Mouse (Mus musculus): Measurements from ENCODE around the gene Olfr1391.
"Not testable (repeated sequence)": the region's sequence is repeated elsewhere in the genome, so short reads cannot be mapped to it uniquely, and the experiment has no call there.

Gene Olfr1391

DNA sequence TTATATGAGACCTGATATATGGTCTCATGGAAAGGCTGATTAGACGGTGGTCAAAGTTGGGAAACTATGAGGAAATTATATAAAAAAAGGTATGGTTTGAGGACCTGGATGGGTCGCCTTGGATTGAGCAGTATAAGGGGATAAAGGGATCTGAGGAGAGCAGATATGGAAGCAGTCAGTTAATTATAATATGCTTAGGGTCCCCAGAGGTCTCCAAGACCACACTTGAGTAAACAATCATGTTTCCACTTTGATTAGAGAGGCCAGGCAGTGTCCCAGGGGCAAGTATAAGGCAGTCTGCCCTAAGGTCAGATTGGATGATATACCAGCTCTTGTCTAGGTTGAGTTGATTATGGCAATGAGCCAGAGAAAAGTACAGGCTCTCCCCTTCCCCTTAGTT, at the start of gene Olfr1391:
TSS of gene Olfr1391 (plus strand) at position 301 of the 400 bp plus-strand sequence.
- in situ Hi-C loops (cut with MboI; ENCODE audit: low sequenced_read_pairs): no loop called here

DNA sequence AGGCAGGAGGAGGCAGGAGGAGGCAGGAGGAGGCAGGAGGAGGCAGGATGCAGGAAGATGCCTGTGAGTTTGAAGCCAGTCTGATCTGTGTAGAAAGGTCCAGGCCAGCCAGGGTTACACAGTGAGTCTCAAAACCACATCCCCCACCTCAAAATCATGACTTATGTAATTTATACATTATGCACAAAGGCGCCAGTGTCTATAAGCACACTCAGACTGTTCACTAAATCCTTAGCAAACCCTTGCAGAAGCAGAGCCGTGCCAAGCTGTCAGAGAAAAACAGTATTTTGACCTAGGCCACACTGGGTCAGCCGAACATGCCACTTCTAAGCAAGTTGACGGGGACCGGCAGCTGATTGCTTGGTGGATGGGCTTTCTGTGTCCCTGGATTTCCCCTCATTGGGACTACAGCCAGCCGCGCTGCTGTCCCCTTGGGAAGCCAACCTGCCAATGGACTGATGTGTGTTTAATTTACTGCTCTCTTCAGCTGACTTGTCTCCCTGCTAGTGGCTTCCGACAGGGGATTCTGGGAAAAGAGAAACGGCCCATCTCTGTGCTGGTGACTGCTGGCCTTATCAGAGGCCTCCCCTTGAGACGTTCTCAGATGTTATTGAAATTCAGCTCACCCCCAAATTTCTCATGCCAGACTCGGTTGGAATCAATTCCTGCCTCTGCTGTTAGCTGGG, 48.6 kb upstream of the Olfr1391 start:
- in situ Hi-C loops (cut with MboI; ENCODE audit: low sequenced_read_pairs): loop anchor here (25.0 kb wide), 2 partner anchors 162 to 412 kb away; partner anchors contain the start of genes Irgm1 and Olfr1396

DNA sequence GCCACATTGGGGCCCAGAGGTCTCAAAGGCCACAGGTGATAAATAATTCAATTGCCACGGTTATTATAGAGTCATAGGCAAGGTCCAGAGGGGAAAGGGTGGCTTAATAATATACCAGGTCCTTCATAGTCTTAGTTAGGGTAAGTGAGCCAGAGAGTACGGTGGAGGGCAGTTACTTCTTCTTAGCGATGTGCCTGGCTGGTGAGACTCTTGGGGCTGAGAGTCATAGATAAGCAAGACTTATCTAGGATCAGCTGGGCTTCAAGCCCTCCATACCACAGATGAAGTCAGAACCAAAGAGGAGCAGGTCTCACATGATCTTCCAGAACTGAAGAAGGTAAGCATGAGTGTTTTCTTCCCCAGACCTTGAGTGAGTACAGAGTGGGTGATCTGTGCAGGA, 44.3 kb upstream of the Olfr1391 start, which contains the start of gene Olfr1393:
TSS of gene Olfr1393 (plus strand) at position 83 of the 400 bp plus-strand sequence.
- in situ Hi-C loops (cut with MboI; ENCODE audit: low sequenced_read_pairs): no loop called here

DNA sequence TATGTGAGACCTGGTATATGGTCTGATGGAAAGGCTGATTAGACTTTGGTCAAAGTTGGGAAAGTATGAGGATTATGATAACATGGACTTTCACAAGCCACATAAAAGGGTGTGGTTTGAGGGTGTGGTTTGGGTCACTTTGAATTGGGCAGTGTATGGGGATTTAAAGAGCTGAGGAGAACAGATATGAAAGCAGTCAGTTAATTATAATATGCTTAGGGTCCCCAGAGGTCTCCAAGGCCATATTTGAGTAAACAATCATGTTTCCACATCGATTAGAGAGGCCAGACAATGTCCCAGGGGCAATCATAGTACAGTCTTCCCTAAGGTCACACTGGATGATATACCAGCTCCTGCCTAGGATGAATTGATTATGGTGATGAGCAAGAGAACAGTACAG, 37.6 kb upstream of the Olfr1391 start, which contains the start of gene Olfr1392:
TSS of gene Olfr1392 (plus strand) at position 301 of the 400 bp plus-strand sequence.
- in situ Hi-C loops (cut with MboI; ENCODE audit: low sequenced_read_pairs): not testable (repeated sequence)

DNA sequence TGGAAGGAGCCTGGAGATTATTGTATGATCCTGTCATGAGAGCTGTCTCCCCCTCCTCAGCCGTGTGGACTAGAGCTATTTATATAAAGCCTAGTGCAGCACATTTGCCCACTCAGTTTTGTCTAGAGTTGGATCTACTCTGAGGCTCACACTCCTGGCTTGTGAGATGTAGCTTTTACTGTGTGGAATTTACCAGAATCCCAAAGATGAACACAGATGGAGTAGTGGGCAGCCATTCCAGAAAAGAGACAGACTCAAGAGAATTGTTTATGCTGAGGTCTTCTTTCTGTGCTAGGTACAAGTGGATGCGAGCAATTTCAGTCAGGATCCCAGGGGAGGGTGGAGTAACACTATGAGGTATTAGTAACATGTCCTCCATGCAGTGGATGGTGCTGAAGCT, 35.3 kb upstream of the Olfr1391 start:
- in situ Hi-C loops (cut with MboI; ENCODE audit: low sequenced_read_pairs): no loop called here

DNA sequence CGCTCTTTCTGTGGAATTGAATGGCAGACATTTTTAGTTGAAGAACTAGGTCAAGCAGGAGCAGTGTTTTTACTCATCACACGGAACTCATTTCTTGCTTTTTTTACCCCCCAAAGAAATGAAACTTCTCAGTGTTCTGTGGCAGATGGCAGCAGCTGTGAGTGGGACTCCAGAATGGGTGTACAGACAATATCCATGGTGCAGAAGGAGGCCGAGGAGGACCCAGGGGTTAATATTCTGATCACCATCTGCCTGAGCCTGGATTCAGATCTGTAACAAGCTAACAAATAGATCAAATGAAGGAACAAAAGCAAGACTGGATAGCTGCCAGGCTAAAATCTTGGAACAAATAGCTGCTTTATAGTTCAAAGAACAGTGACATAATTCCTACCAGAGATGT, 29.8 kb upstream of the Olfr1391 start:
- in situ Hi-C loops (cut with MboI; ENCODE audit: low sequenced_read_pairs): no loop called here

DNA sequence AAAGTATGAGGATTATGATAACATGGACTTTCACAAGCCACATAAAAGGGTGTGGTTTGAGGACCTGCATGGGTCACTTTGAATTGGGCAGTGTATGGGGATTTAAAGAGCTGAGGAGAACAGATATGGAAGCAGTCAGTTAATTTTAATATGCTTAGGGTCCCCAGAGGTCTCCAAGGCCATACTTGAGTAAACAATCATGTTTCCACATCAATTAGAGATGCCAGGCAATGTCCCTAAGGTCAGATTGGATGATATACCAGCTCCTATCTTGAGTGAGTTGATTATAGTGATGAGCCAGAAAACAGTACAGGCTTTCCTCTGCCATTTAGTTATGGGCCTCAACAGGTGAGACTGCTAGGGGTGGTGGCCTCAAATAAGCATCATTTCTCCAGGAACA, 18.1 kb upstream of the Olfr1391 start, which contains the start of gene Olfr10:
TSS of gene Olfr10 (plus strand) at position 301 of the 400 bp plus-strand sequence.
- in situ Hi-C loops (cut with MboI; ENCODE audit: low sequenced_read_pairs): no loop called here

DNA sequence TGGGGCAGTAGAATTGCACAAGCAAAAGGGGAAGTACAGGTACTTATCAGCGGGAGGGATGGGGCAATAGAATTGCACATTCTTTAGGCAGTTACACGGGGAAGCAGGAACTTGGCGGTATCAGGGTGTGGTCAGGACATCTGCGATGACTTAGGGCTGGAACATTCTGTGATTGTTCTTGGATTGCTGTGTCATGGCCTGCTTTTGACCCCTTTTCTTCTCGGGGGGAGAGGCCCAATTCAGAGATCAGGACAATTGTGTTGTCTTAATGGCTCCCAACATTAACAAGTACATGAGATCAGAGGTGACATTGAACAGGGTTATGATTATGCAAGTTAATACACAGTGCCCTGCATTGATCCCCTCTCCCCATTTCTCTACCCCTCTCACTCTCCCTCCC, 14.0 kb upstream of the Olfr1391 start:
- in situ Hi-C loops (cut with MboI; ENCODE audit: low sequenced_read_pairs): not testable (repeated sequence)

DNA sequence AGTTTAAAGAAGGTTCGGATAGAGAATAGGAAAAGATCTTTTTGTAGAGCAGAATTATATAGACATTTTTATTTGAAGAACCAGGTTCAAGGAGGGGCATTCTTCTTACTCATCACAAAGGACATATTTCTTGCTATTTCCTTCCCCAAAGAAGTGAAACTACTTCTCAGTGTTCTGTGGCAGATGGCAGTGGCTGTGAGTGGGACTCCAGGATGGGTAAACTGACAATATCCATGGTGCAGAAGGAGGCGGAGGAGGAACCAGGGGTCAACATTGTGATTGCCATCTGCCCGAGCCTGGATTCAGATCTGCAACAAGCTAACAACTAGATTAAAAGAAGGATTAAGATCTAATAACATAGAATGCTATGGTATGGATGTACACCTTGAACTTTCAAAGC, 4.2 kb downstream of the Olfr1391 start:
- in situ Hi-C loops (cut with MboI; ENCODE audit: low sequenced_read_pairs): no loop called here

DNA sequence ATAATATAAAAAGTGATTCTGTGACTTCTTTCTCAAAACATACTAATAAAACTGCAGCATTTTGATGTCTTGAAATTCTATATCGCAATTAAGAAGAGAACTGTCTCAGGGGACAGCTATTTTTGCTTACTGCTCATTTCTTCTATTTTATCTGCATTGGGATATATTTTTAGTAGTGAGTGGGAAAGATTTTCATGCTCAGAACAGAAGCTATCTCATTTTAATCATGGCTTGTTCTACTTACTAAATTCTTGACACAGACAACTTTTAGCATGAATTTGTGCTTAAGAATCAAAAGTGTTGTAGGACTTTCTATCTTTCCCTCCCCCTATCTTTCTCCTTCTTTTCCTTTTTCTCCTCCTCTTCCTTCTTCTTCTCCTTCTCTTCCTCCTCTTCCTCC, 7.1 kb downstream of the Olfr1391 start:
- in situ Hi-C loops (cut with MboI; ENCODE audit: low sequenced_read_pairs): no loop called here

DNA sequence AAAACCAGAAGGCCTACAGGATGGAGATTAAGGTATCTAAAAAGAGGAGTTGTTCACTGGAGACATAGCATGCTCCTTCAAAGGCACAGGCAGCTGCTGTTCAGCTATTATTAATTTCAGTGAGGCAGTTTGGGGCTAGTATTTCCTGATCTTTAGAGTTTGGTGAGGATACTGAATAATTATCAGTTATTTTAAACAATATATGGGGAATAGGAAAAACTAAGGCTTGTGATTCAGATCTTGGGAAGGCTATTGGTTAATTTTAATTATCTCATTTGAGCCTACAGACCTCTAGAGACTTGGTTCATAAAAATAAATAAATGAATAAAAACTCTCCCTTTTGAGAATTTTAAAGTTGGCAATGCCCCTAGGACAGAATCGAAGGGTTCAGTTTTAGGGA, 12.3 kb downstream of the Olfr1391 start, which contains the start of gene Olfr1390:
TSS of gene Olfr1390 (plus strand) at position 301 of the 400 bp plus-strand sequence.
- in situ Hi-C loops (cut with MboI; ENCODE audit: low sequenced_read_pairs): no loop called here

DNA sequence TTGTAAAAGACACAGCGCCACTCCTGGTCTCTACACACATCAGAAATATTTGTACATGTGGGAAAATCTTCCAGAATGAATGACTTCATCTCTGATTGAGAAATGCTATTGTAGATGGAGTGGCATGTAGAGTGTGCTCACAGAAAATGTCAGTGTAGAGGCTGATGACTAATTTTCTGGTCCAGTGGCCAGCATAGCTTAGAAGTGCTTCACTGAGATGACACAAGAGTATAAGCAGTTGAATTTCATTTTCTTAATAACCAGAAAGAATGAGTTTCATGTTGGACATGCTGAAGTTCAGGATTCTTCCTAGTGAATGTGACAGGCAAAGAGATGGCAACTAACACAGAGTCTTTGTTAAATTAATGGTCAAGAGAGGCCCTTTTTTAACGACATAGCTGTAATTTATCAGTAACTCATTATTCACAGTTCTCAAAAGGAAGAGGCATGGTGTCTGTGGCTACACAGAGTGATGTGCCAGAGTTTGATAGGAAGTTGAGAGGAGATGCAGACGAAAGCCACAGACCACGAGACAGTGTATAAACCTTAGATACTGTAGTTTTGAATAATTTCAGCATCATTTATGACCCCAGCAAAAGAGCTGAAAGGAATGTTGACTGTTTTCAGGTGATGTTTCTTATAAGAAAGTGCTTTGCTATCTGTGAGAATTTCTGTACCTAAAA, 14.7 kb downstream of the Olfr1391 start:
- in situ Hi-C loops (cut with MboI; ENCODE audit: low sequenced_read_pairs): no loop called here
